Mouse (Mus musculus) thymus, postnatal 10 days (tissue): ENCODE results near the gene Gdpd2.

Source experiments
- DNase-seq, 2 experiments: peaks; one replicate each; pipeline ENCODE4 v3.0.0; 2021; ENCODE audit warnings: low spot score in 2 of 2

The Gdpd2 gene

DNA sequence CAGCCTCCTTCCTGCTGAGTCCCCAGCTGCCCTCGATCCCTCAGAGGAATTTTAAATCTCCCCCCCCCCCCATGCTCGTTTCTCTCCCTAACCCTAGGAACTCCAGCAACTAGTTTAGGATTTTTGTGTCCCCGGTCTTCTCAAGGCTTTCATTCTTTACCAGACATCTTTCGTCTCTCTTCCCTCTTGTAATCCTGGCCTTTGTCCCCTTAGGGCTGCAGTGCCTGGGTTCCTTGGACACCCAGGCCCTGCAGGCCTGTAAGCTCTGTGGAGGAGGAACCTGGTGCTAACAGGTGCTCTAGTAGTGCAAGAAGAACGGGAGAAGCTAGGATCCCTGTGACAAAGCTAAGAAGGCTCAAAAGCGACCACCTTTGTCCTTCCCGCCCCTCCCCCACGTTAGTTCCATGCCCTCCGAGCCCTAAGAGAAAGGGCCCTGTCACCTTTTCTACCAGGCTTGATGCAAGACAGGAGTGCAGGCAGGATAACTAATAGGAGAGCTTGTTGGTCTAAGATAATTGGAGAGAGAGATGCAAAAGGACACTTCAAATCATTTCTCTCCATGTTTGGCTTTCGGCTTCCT is 48.1 kb downstream of the Gdpd2 start:
- no peak for DNase-seq

DNA sequence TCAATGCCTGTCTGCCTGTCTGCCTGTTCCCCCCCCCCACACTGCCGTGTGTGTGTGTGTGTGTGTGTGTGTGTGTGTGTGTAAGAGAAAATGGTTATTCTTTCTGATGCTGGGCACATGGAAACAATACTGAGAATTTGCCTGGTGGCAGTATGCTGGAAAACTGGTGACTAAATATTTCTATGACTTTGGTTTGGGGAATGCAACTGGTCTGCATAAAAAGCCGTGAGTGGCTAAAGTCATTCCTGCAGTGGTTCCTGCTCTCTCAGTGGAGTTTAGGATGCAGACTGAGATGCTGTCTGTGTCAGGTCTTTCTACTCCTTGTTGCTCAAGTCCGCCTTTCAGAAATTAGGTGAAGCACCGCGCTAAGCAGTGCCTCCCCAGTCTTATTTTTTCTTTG is 48.7 kb downstream of the Gdpd2 start:
- DNase-seq: no peak
